Mouse (Mus musculus) right cerebral cortex, postnatal 36 days (tissue): ENCODE results near the gene Rplp2.
"Not testable (repeated sequence)": the region's sequence is repeated elsewhere in the genome, so short reads cannot be mapped to it uniquely, and the experiment has no call there.

Source experiments
- DNase-seq, 2 experiments: peaks; one replicate each; pipeline ENCODE4 v3.0.0; 2022; ENCODE audit warnings: low spot score in 2 of 2, mixed read lengths in 1 of 2

Rplp2 gene

DNA sequence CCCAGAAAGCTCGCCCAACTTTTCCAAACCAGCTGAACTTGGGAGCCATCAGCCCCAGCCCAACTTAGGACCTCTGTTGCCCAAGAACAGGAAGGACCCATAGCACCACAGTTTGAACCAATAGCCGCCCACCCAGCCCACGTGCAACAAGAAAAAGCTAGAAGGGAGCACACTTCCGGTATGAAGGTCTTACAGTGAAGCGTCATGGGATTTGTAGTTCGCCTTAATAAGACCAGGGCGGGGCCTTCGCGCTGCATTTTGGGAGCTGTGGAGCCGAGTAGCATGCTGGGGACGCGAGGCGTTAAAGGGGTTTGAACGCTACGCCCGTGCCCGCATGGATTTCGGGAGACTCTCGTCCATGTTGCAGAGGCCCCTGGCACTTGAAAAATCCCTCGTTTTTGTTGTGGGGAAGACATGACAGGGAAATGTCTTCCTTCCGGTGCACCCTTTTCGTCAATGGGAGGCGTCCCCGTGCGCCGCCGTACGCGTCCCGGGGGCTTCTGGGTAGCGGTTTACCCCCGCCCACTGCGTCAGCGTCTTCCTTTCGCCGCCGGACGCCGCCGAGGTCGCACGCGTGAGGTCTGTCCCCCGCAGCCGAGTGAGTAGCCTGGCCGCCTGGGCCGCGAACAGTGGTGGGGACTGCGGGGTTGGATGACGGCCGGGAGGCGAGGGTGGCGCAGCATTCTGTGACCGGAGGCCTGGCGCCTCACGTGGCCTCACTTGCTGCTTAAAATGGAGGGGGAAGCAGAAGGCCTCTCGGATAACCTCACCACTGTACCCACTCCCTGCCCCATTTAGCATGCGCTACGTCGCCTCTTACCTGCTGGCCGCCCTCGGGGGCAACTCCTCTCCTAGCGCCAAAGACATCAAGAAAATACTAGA, at the start of gene Rplp2:
TSS of gene Rplp2 (plus strand) at position 261 of the 882 bp plus-strand sequence.
- peak; percentile 92 to 93 for DNase-seq

DNA sequence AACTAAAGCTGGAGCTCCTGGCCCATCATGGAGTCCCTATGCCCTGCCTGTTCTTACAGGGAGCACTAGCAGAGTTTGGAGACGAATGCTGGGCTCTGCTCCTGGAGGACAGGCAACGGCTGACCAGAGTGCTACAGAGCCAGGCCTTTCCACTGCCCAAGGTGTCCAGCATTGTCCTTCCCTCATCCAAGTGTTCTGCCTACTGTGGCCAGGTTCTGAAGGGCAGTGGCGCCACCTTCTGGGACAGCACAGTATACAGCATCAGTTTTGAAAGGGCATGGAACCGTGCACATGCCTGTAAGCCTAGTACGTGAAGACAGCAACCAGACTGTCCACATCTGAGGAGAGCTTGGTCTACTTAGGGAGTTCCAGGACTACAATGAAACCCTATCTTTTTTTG, 43.9 kb upstream of the Rplp2 start:
- no peak for DNase-seq

DNA sequence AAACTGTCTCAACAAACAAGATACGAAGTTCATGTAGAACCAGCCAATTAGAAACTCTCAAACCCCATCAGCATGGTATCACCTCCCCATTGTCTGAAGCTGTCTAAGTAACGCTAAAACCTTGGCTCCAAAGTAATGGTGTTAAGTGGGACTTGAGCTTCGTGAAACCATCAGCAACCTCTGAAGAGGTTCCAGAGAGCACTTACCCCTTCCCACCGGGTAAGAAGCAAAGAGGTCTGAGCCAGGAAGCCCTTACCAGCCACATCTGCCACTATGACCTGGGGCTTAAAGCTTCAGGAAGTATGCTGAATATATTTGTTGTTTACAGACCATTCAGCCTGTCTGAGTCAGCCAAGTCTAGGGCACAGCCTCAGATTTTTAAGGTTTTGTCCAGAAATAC, 41.7 kb upstream of the Rplp2 start:
- DNase-seq, result no peak

DNA sequence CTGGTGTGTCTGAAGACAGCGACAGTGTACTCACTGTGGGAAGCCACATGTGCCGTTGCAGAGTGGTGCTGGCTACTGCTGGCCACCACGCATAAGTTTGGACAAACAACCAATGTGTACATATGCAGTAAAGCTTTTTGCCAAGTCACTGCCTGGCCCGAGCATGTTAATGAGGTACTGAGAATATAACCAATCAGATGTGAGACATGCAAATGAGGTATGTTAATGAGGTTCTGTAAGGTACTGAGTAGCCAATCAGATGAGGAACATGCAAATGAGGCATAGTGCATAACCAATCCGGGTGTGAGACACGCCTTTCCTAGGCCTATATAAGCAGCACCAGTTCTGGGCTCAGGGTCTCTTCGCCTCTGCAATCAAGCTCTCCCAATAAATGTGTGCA, 39.5 kb upstream of the Rplp2 start:
- not testable (repeated sequence) for DNase-seq

DNA sequence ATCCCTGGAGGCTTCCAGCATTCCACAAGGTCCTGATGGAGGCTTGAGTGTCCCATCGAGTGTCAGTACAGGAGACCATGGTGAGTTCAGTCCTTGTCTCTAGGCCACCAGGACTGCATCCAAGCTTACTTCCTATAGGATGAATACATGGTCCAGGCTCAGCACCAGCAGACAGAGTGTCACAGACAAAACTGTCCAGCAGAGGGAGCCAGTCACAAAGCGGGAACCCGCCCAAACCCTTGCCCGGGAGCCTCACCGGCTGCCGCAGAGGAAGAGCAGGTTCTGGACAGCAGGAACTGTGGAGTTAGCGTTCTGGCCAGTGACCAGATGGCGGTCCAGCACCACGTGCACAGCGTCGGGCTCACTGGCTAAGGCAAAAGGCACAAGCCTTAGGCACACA, 38.3 kb upstream of the Rplp2 start:
- DNase-seq, result peak; percentile 69 to 73

DNA sequence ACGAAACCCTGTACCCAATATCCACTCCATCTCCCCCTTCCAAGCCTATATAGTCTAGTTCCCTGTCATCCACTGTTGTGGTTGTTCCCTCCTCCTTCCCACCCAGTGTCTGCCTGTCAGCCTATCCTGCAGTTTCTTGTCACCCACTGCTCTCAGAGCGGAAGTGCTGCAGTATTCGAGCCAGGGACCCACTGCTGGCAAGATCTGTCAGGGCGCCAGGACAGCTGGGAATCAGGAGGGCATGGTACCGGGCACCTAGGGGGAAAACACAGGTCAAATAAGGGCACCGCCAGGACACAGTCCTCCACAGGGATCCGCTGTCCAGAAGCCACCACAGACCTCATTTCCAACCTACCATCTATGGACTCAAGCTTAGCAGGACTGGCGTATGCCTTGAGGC, 36.5 kb upstream of the Rplp2 start:
- DNase-seq, result no peak

DNA sequence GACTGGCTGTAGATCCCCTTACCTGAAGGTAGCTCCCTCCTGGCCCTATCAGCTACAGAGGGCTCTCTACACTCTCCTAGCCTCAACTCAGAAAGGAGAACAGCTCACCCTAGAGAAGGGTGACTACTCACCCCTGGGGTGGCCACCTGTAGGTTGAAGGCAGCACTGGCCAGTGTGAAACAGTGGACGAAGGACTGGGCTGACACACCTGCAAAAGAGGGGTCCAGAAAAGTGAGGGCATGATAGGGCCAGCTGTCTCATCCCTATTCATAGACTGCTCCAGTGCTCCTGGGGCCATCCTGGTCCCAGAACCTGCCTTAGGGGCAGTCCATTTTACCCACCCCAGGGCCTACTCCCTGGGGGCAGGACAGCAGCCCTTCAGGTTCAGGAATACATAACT, 35.5 kb upstream of the Rplp2 start:
- DNase-seq, result no peak

DNA sequence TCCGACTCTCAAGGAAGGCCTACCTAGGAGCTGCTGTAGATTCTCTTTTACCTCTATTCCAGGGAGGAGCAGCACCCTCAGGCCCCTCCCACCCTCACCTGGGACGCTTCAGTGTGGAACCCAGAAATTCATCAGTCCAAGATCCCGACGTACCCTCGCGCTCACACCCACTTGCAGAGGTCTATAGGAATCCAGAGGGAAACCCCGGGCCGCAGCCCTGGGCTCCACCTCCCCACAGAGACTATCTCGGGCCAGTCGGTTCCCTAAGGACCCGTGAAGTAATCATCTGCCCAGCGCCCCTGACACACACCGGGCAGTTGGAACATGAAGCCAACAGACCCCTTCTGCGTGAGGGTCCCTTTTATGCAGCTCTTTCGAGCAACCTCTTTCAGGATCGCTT, 33.8 kb upstream of the Rplp2 start:
- no peak for DNase-seq

DNA sequence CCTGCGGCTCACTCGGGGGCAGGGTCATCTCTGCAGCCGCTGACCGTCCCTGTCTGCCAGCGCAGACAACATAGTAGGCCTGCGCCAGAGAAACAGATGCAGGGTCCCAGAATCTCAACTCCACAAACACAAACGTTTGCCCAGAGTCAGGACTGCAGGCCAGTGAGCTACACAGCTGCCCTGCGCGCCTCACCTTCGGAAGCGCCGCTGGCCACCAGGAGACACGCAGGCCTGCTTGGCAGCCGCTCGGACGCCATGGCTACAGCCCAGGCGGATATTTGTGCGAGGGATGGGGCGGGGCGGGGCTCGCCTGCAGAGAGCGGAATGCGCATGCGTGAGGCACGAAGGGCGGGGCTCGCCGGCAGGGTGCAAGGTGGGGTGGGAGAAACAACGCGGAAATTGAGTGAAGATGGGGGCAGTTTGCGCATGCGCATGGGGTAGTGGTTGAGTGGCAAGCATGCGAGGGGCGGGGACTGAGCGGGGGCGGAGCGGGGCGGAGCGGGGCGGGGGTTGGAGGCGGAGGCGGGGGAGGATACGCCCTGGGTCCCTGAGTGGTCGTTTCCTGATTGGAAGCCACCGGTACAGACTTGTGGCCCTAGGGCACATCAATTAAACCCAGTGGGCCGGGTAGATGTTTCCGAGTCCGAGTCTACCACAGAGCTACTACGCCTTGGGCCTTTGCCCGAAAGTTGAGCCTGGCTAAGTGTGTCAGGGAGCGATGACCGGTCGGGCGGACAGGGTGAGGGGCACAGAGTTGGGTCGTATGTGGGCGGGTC, 33.2 kb upstream of the Rplp2 start, which contains the start of gene Gatd1:
TSS of gene Gatd1 (minus strand) at position 328 of the 776 bp plus-strand sequence.
- peak; percentile 96 to 97 for DNase-seq

DNA sequence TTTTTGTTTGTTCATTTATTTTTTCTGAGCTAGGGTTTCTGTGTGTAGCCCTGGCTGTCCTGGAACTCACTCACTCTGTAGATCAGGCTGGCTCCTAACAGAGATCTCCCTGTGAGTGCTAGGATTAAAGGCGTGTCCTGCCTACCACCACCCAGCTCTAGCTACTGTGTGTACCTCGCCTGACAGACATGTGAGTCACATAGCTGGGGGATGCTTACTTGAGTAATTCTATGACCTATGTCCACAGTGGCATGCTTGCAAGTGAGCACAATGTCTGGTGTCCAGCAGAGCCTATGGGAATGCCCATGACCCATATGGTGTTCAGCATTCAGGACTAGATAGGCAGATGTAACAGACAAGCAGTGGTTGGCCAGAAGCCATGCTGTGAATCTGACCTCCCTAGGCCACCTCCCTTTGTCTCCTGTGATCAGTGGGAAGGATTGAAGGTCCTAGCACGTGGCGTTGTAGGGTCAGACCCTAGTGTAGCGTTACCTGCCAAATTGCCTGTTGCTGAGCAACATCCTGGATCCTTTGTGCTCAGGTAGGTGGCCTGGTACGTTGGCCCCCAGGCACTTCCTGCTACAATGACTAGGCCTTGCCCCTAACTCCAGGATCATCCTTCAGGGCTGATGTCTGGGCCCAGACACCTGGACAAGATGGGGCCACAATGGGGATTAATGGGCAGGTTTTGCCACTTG, 30.9 kb upstream of the Rplp2 start:
- no peak for DNase-seq

DNA sequence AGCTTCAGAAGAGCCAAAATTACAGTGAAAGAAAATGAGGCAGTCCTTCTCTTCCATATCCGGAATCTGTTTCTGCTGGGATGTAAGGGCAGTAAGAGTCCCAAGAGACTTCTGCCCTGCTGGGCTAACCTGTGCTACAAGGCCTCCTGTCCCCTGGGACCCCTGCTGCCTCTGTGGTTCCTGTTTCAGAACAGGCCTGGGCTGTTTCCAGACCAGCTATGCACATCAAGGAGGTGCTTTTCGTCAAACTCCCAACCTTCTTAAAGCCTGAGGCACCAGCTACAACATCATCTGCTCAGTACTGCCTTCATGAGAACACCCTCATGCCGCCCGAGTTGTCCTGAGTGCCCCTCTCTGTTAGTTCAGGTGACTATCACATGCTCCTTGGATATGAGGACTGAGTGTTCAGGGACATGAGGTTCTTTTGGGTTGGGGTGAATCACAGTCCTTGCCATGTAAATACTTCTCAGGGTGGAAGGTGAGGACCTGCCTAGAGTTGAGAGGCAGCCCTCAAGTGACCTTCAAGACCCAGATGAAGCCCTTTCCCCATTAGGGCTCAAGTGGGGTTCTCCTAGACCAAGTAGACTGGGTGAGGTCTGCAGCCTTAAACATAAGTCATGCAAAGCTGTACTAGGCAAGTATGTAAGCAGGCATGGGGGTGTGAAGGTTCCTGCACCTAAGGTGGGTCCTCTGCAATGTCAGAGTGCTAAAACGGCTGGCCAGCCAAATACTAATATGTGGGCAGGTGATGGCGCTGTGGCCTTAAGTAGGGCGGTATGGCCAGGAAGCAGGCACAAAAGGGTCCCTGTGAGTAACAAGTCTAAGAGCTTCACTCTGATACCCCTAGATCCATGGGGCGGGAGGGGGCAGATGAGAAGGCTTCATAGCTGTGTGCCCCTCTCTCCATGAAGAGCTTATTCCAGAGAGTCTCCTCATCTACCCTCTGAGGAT, 29.2 kb upstream of the Rplp2 start:
- no peak for DNase-seq

DNA sequence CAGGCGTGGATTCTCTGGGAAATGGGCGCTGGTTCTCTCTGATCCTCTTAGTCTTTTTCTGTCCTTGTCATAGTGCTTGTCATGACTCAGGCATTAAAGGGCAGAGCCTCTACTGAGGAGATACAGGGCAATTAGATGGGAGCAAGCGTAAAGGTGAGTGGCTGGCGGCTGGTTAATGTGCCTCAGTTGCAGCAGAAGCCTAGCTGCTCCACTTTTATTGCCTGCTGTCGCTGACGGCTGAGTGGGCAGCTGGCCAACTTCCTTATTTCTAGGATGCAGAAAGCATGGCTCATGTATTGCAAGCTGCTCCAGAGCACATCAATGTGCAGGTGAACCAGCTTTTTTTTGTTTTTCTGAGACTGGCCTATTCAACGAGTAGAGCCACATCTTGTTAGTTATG, 28.2 kb upstream of the Rplp2 start:
- DNase-seq, result no peak

DNA sequence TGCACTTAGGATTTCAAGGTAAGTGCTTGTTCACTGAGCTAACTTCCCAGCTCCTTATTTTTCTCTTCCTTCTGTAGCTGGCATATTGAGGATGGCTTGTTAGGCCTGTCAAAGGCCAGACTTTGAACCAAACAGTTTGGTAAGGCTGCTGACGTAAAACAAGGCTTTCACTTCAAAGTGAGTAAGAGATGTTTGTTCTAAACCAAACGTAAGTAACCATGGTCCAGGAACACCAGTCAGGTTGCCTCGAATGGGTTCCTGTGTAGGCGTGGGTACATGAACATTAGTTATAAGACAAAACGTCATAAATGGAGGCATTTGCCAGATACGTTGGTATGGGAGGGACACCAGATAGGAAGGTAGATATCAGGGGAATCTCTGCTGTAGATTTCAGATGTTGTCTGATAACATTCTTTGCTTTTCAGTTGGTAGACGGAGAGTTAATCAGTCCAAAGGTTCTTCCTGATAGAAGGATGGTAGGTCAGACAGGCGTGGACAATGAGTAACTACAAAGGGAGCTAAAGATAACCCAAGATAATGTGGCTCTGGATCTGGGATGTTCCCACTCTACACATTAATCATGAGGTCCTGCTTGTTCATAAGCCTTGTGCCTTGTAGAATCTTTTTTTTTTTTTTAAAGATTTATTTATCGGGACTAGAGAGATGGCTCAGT, 27.0 kb upstream of the Rplp2 start:
- no peak for DNase-seq

DNA sequence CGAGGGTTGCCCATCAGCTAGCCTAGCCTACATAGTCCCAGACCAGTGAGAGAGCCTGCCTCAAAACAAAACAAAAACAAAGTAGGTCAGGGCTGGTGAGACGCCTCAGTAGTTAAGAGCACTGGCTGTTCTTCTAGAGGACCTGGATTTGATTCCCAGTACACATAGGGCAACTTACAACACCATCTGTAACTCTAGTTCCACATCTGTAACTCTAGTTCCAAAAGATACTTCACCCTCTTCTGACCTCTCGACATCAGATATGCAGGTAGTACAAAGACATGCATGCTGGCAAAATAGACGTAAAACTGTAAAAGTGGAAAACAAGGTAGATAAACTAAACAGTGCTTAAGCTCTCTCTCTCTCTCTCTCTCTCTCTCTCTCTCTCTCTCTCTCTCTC, 23.4 kb upstream of the Rplp2 start:
- no peak for DNase-seq

DNA sequence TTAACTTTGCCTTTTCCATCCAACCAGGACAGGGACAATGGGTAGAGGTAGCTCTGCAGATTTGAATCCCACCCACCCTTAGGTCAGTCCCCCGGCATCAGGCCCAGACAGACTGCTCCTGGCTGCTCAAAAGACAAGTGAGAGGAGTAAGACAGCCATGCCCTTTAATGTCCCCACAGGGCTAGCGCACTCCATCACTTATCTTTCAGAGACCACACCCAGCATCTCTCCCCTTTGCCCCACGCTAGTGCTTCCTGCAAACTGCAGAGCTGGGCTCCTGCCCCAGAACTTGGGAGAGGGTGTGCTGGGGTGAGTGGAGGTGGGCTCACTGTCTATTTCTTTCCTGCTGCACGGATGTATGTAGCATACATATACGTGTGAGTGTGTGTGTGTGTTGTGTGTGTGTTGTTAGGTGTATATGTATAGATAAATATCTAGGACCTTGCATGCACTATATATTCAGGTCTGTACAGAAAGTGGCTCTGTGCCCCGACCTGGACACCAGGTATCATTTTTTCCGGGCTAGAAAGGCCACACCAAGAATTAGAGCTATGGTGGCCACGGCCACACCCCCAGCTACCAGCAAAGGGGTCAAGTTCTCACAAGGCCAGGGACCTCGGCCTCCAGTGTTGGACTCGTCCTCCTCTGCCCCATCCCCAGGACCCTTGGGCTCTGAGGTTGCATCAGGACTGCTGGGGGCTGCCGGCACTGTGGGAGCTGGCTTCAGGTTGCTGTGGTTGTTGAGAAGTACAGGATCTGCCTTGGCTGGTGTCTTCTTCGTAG, 20.0 kb upstream of the Rplp2 start:
- no peak for DNase-seq

DNA sequence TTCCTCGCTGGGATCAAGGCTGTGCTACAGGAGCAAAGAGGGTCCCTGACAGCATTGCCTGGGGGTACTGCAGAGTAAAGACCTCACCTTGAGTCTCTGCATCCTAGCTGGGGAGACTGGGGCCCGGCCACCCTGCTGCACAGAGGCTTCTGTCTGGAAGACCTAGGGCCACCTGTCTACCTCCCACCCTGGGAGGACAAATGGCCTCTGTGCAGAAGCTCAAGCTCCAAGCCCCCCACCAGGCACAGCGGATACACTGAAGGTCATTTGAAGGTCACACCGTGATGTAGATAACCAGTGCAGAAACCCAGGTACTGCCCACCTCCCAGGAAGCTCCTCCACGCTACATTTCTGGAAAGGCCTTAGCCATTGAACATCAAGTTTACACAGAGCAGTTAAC, 18.5 kb upstream of the Rplp2 start:
- DNase-seq, result no peak

DNA sequence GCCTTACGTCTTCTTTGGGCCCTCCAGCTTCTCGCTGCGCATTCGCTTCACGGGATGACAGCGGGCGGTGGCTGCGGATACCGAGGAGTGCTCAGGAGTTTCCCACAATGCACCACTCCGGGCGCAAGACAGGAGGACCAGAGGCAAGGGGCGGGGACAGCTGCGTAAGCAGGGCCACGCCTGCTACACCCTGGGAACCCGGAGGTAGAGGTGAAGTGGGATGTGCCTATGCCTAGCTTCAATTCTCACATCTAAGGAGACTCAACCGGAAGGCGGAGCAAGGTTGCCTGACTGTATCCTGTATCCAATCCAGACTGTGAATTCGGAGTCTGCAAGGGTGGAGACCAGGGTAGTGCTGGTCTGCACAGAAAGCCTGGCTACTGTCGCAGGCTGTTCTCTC, 17.9 kb upstream of the Rplp2 start, which contains the start of gene Cend1:
TSS of gene Cend1 (minus strand) at position 182 of the 400 bp plus-strand sequence.
- DNase-seq, result peak; percentile 88 to 93

DNA sequence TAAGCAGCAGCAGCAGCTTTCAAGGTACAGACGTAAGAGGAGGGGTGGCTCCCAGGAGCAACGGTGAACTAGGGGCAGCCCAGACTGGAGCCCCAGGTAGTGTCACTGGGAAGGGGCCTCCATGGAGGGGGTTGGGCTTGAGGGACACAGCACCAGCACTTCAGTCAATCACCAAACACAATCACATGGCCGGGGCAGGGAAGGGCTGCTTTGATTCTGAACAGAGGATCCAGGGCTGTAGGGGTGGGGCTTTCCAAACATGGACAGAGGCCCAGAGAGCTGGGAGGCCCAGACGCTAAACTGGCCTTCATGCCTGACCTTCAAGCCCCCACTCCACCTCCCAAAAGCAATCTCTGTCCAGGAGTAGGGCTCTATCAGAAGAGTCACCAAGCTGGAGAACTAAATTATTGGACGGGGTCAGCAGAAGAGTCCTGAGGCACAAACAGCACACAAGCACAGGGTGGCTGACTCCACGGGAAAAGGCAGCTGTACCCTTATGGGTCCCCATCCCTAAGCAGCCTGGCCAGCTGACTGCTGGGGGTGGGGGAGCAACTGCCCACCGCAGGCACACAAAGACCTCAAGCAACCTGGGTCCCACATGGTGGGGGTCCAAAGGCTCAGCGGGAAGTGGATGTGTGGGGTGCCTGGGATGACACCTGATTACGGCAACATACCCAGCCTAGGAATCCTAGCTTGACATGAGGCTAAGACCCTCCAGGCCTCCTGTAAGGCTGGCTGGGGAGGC, 17.2 kb upstream of the Rplp2 start:
- DNase-seq, result no peak
